Mouse (Mus musculus): ENCODE measurements at regions not wholly inside any gene's neighbourhood (a gene's known extent, or its start where the extent isn't known, plus 50 kb on each side); places are given as distances from the start of the nearest gene placed in this dataset.

- no peak for DNase-seq
These were observed 653.3 kb upstream of the Fam98a start for GRCm38 (mm10) chr17:76205082-76205481.

GRCm38 (mm10) chr17:76184813-76185212 is 633.1 kb upstream of the Fam98a start:
- DNase-seq = no peak

GRCm38 (mm10) chr17:76136660-76137495 is 585.1 kb upstream of the Fam98a start:
- DNase-seq = no peak

- DNase-seq = no peak
These were observed 582.3 kb upstream of the Fam98a start for GRCm38 (mm10) chr17:76134030-76134429.

GRCm38 (mm10) chr17:76125260-76125659 is 573.5 kb upstream of the Fam98a start:
- no peak for DNase-seq

- no peak for DNase-seq
These were observed 559.8 kb upstream of the Fam98a start for GRCm38 (mm10) chr17:76111315-76112195.

- no peak for DNase-seq
These were observed 559.1 kb upstream of the Fam98a start for GRCm38 (mm10) chr17:76110856-76111255.

GRCm38 (mm10) chr17:76083536-76083935 is 531.8 kb upstream of the Fam98a start:
- DNase-seq = no peak

GRCm38 (mm10) chr17:76081780-76082179 is 530.0 kb upstream of the Fam98a start:
- no peak for DNase-seq

- no peak for DNase-seq
These were observed 494.7 kb upstream of the Fam98a start for GRCm38 (mm10) chr17:76046438-76046837.

GRCm38 (mm10) chr17:76032710-76033109 is 481.0 kb upstream of the Fam98a start:
- no peak for DNase-seq

- no peak for DNase-seq
These were observed 456.3 kb upstream of the Fam98a start for GRCm38 (mm10) chr17:76008011-76008410.

GRCm38 (mm10) chr17:76002836-76003235 is 451.1 kb upstream of the Fam98a start:
- DNase-seq = no peak

GRCm38 (mm10) chr17:75961371-75961770 is 409.6 kb upstream of the Fam98a start:
- DNase-seq = no peak

GRCm38 (mm10) chr17:75936686-75937380 is 385.1 kb upstream of the Fam98a start:
- DNase-seq = peak in 1 of 2 experiments; percentile 1

GRCm38 (mm10) chr17:75931022-75931421 is 379.3 kb upstream of the Fam98a start:
- DNase-seq = peak in 1 of 2 experiments; percentile 14

GRCm38 (mm10) chr17:75920240-75920639 is 368.5 kb upstream of the Fam98a start:
- DNase-seq = no peak

GRCm38 (mm10) chr17:75917020-75917419 is 365.3 kb upstream of the Fam98a start:
- no peak for DNase-seq

GRCm38 (mm10) chr17:75916590-75916989 is 364.8 kb upstream of the Fam98a start:
- DNase-seq = no peak

GRCm38 (mm10) chr17:75915256-75915655 is 363.5 kb upstream of the Fam98a start:
- no peak for DNase-seq

- no peak for DNase-seq
These were observed 355.3 kb upstream of the Fam98a start for GRCm38 (mm10) chr17:75907085-75907484.

GRCm38 (mm10) chr17:75906643-75907042 is 354.9 kb upstream of the Fam98a start:
- no peak for DNase-seq

Data from adrenal gland, postnatal 36 days (tissue).